Mouse (Mus musculus) kidney, postnatal 25 days (tissue): ENCODE data around the gene Tbc1d32.
A peak's percentile ranks its signal among the peaks of the same experiment; 100 is the strongest.

Experiments used
- DNase-seq, 2 experiments: peaks; one replicate each; pipeline ENCODE4 v3.0.0; 2021; ENCODE audit warnings: mixed read lengths in 2 of 2

The Tbc1d32 gene

DNA sequence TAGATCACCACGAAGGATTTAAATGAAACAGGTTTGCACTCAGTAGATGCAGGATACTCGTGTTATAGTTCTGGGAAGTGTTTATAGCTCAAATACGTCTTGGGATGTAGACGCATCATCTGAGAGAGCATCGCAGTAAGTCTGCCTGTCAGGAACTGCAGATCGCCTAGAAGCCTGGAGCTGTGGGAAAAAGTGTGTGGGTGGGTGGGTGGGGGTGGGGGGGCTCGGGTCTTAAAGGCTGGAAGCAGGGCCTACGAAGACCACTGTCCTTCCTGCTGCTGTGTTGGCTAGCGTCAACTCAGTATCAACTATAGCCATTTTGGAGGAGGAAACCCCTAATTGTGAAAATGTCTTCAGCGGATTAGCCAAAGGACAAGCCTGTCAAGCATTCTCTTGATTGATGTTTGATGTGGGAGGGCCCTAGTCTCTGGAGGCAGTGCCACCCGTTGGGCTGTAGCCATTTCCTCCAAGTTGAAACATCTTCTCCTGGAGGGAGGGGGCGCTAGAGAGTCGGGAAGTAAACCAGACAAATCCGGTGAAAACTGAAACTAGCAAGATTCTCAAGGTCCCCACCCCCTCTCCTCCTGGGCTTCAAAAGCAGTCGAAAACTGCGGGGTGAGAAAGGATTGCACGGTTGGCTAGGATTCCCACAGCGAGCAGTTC is 122.0 kb downstream of the Tbc1d32 start, which contains the start of gene Msl3l2:
Gene Msl3l2, plus strand, starts transcription at position 585 of the 663 bp plus-strand sequence.
- peak; percentile 84 to 90 for DNase-seq

GRCm38 (mm10) chr10:56099641-56100310 is 128.7 kb downstream of the Tbc1d32 start:
- DNase-seq: no peak

DNA sequence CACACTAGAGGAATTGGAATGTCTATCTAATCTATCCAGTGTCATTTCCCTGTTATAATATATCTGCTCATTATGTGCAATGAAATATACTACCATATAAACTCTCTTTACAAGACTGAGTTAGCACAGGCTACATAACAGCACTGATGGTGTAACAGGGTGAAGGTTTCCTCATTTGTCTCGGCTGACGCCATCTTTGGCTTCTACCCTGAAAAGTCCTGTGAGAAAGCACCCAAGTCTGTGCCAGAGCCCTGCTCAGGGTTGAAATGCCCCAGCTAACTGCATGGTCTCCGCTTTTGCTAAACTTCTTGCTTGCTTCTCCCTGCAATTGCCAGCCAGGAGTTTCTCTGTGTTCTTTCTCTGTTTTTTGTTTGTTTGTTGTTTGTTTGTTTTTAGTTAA is 129.4 kb downstream of the Tbc1d32 start:
- DNase-seq: no peak

DNA sequence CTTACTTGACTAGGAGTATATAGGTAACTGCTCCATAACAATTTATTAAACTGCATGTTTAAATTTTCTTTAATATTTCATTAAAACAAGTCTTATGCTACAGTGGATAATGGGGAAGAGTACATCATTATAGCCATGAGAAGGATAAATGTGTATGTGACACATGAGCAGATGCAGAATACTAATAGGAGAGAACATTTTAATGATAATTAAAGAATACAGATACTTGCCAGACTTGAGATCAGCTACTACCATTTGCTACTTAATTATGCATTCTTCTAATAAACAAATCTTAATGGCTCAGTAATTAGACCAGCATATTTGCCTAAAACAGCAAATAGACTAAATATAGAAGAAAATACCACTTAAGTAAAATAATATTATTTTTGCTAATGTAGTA is 131.7 kb downstream of the Tbc1d32 start:
- no peak for DNase-seq

DNA sequence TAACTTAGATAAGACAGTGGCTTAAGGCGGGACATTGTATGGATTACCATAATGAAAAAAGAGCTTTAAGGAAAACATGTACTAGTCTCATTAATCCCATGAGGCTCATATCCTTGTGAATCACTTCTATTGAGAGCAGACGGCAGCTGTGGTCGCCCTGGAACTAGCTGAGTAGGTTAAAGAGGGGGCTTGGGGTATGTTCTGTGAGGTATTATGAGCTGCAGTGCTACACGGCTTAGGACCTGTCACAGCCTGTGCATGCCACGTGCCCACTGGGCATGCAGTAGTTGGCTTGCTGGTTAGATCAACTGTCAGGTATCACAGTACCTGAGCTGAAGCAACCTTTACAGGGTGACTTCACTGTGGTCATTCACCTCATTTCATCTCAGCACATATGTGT is 133.9 kb downstream of the Tbc1d32 start:
- DNase-seq: no peak

- no peak for DNase-seq
These were observed 138.8 kb downstream of the Tbc1d32 start for GRCm38 (mm10) chr10:56089714-56090113.

- no peak for DNase-seq
These were observed 165.7 kb downstream of the Tbc1d32 start for GRCm38 (mm10) chr10:56062746-56063145.

GRCm38 (mm10) chr10:56061238-56061830 is 167.2 kb downstream of the Tbc1d32 start:
- no peak for DNase-seq

GRCm38 (mm10) chr10:56058979-56059422 is 169.5 kb downstream of the Tbc1d32 start:
- no peak for DNase-seq

DNA sequence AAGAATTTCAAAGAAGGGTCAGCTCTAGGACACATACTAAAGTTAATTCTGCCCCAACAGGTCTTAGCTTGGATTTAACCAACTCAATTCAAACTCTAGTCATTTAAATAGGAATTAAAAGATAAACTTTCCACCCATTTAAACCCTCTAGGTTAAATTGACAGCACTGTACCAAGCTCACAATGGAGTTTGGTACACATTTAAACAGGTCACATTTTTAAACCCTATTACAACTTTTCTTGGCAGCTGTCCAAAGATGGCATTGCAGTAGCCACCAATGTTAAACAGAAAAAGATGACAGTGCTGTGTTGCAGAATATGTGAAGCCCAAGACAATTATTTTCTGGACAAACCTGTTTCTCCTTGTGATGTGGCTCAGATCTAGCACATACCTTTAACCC is 203.1 kb downstream of the Tbc1d32 start:
- DNase-seq: no peak

GRCm38 (mm10) chr10:56024579-56024978 is 203.9 kb downstream of the Tbc1d32 start:
- no peak for DNase-seq

DNA sequence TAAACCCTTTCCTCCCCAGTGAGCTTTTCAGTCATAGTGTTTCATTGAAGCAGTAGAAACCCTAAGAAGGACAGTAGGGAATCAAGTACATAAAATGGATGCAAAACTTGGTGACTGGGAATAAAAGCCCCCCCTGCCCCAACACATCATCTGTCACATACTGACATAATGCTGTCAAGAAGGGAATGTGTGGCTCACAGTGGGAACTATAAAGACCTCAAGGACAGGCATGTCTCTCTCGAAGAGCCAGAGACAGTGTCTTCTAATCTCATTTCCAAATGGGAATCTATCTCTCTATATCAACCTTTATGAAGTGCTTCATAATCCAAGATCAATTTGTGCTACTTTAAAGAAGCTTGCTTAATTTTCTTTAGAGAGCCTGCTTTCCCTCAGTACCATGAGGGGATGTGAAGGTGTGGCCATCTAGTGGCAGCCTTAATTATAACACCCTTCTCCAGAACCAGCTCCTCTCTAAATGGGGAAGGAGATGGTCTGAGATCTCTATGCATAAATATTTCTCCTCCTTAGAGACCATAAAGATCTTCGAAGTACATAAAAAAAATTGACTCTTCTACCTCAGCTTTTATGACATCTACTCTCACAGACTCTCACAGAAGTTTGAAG is 248.5 kb downstream of the Tbc1d32 start:
- DNase-seq: peak in 1 of 2 experiments; percentile 49

DNA sequence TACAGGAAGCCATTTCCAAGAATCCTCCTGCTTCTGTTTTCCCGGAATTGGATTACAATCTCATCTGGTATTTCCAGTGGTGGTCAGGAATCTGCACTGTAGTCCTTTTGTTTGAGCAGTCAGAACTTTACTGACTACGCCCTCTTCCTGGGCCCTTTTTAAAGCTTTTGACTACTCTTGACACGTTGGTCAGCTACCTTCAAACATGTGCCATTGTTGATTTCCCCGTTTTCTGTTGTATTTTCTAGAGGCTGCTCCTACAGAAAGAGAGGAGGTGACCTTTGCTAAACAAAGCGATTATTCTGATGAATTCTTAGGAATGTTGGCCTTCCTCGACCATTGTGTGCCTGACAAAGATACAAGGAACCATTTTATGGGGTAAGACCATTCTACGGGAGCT is 250.5 kb downstream of the Tbc1d32 start:
- DNase-seq: no peak
